In genomic region chr3:79385434-79386029, GRCm38 (mm10) we compare ENCODE assay signal across 37 mouse cellular contexts. TPM values are rescaled to one million over a fixed set of nuclear protein-coding genes. Genes with fewer than 3 reads are reported as not detected.
DNase-seq lines count a peak whose midpoint lies in the region; ATAC-seq and TF ChIP-seq lines count a peak whose summit lies in the region.
"Had no signal": no experiment of that assay in that cellular context is flagged by ENCODE, and none has a peak within 500 bp of the region (broad histone marks: within the 10 kb centered on the region; RNA-seq: fewer than 3 reads in every experiment).

No protein-coding gene starts in this region.

- H3K4me2 ChIP-seq in forebrain, embryonic 14.5 days (ENCODE audit: low read length), result no peak overlapping the region
- no peak overlapping the region for H3K4me2 ChIP-seq in forebrain, postnatal 0 days (ENCODE audit: low read depth)
- H3K4me2 ChIP-seq in midbrain, postnatal 0 days (ENCODE audit: low read depth, low read length, poor library complexity, severe bottlenecking), result no peak overlapping the region
- no peak overlapping the region for H3K4me2 ChIP-seq in liver, embryonic 11.5 days
- H3K4me2 ChIP-seq: heart, embryonic 11.5 days; hindbrain, embryonic 15.5 days; intestine, embryonic 15.5 days; limb, embryonic 12.5 days; lung, embryonic 15.5 days; midbrain, embryonic 11.5 days; neural tube, embryonic 13.5 days had no signal

- ATAC-seq in forebrain, embryonic 14.5 days, result peak; percentile 58; the same call in 1 of the 2 replicates
- ATAC-seq in forebrain, postnatal 0 days, result no peak
- no peak for ATAC-seq in midbrain, postnatal 0 days (ENCODE audit: low FRiP score)
- ATAC-seq in liver, embryonic 11.5 days (replicated peaks; ENCODE audit: low FRiP score), result no peak
- ATAC-seq: CD4-positive, CD25-positive, alpha-beta regulatory T cell, adult 4 months; intestine, embryonic 15.5 days; midbrain, embryonic 16.5 days had no signal

- H3K27me3 ChIP-seq in forebrain, embryonic 14.5 days (replicated peaks; ENCODE audit: control insufficient read depth, insufficient read depth, low read length), result no peaks in the 10 kb centered on the region
- no peaks in the 10 kb centered on the region for H3K27me3 ChIP-seq in forebrain, postnatal 0 days (ENCODE audit: insufficient read depth, low read length)
- H3K27me3 ChIP-seq in midbrain, postnatal 0 days (ENCODE audit: insufficient read depth, low read length), result no peaks in the 10 kb centered on the region
- H3K27me3 ChIP-seq in midbrain, embryonic 10.5 days (ENCODE audit: low read depth, poor library complexity, severe bottlenecking), result no peaks in the 10 kb centered on the region
- H3K27me3 ChIP-seq in liver, embryonic 11.5 days (replicated peaks; ENCODE audit: control insufficient read depth, insufficient read depth, low read length), result no peaks in the 10 kb centered on the region
- H3K27me3 ChIP-seq: hindbrain, embryonic 15.5 days; intestine, embryonic 15.5 days; lung, embryonic 15.5 days; neural tube, embryonic 13.5 days had no signal

- 5% methylated on average over 8 of the region's 8 CpGs for WGBS in forebrain, embryonic 14.5 days
- 13% methylated on average over 8 of the region's 8 CpGs for WGBS in forebrain, postnatal 0 days
- 17% methylated on average over 8 of the region's 8 CpGs for WGBS in midbrain, postnatal 0 days
- 15% methylated on average over 8 of the region's 8 CpGs for WGBS in midbrain, embryonic 10.5 days
- WGBS in liver, embryonic 11.5 days, result 36% methylated on average over 8 of the region's 8 CpGs

- DNase-seq in forebrain, embryonic 14.5 days (ENCODE audit: low spot score), result peak; percentile 50
- no peak for DNase-seq in forebrain, postnatal 0 days
- DNase-seq in midbrain, postnatal 0 days (ENCODE audit: low spot score), result peak; percentile 29
- no peak for DNase-seq in midbrain, embryonic 10.5 days (ENCODE audit: low spot score)
- DNase-seq in brain, adult 2 months (ENCODE audit: low read depth, low spot score), result peak; percentile 7
- DNase-seq in liver, embryonic 11.5 days (ENCODE audit: low spot score), result no peak
- DNase-seq in kidney, adult 8-10 months, result no peak
- DNase-seq: adrenal gland, adult 8-10 months; cerebellum, adult 11 months; cerebellum, adult 9-11 months; gastrocnemius, postnatal 14 days; heart, adult 18-20 months; heart, postnatal 4 days; kidney, postnatal 14 days; layer of hippocampus, adult 9-11 months; thymus, postnatal 4 days had no signal

- H3K27ac ChIP-seq in forebrain, embryonic 14.5 days (ENCODE audit: low read depth, low read length), result no peak overlapping the region
- no peak overlapping the region for H3K27ac ChIP-seq in forebrain, postnatal 0 days (ENCODE audit: low read depth, low read length)
- no peak overlapping the region for H3K27ac ChIP-seq in midbrain, postnatal 0 days (ENCODE audit: low read depth, low read length)
- no peak overlapping the region for H3K27ac ChIP-seq in midbrain, embryonic 10.5 days (replicated peaks)
- H3K27ac ChIP-seq in liver, embryonic 11.5 days (ENCODE audit: low read depth, low read length), result no peak overlapping the region
- H3K27ac ChIP-seq: hindbrain, embryonic 15.5 days; intestine, embryonic 15.5 days; limb, embryonic 12.5 days; lung, embryonic 15.5 days; neural tube, embryonic 13.5 days had no signal

- H3K9me3 ChIP-seq in forebrain, embryonic 14.5 days (replicated peaks; ENCODE audit: control insufficient read depth, low read length), result no peaks in the 10 kb centered on the region
- no peaks in the 10 kb centered on the region for H3K9me3 ChIP-seq in forebrain, postnatal 0 days (ENCODE audit: low read length)
- H3K9me3 ChIP-seq in midbrain, postnatal 0 days (ENCODE audit: low read length), result no peaks in the 10 kb centered on the region
- no peaks in the 10 kb centered on the region for H3K9me3 ChIP-seq in midbrain, embryonic 10.5 days (replicated peaks)
- H3K9me3 ChIP-seq in liver, embryonic 11.5 days (ENCODE audit: control insufficient read depth, low read length), result no peaks in the 10 kb centered on the region
- H3K9me3 ChIP-seq: hindbrain, embryonic 15.5 days; intestine, embryonic 15.5 days; limb, embryonic 12.5 days; lung, embryonic 15.5 days; neural tube, embryonic 13.5 days had no signal

- TF ChIP-seq CTCF in forebrain, postnatal 0 days (IDR thresholded peaks at IDR 0.05; ENCODE audit: low read depth), result no peak
- TF ChIP-seq CTCF in midbrain, postnatal 0 days (IDR thresholded peaks at IDR 0.05), result no peak

- no peaks in the 10 kb centered on the region; the same call in 1 of the 2 replicates for H3K4me1 ChIP-seq in forebrain, embryonic 14.5 days (ENCODE audit: control insufficient read depth, insufficient read depth, low read length)
- no peaks in the 10 kb centered on the region; the same call in 1 of the 2 replicates for H3K4me1 ChIP-seq in forebrain, postnatal 0 days (ENCODE audit: insufficient read depth)
- no peaks in the 10 kb centered on the region for H3K4me1 ChIP-seq in midbrain, postnatal 0 days (ENCODE audit: insufficient read depth, low read length)
- no peaks in the 10 kb centered on the region for H3K4me1 ChIP-seq in midbrain, embryonic 10.5 days
- no peaks in the 10 kb centered on the region for H3K4me1 ChIP-seq in liver, embryonic 11.5 days (replicated peaks; ENCODE audit: control insufficient read depth, insufficient read depth, low read length)
- H3K4me1 ChIP-seq: hindbrain, embryonic 15.5 days; intestine, embryonic 15.5 days had no signal

- H3K4me3 ChIP-seq in forebrain, embryonic 14.5 days (ENCODE audit: low read depth, low read length), result no peak overlapping the region
- H3K4me3 ChIP-seq in forebrain, postnatal 0 days (ENCODE audit: low read depth, low read length), result no peak overlapping the region
- H3K4me3 ChIP-seq in midbrain, postnatal 0 days (ENCODE audit: low read depth, low read length), result no peak overlapping the region
- no peak overlapping the region for H3K4me3 ChIP-seq in midbrain, embryonic 10.5 days
- H3K4me3 ChIP-seq in liver, embryonic 11.5 days (ENCODE audit: low read depth, low read length), result no peak overlapping the region
- H3K4me3 ChIP-seq: erythroblast, embryonic 14.5 days; hindbrain, embryonic 15.5 days; intestine, embryonic 15.5 days; limb, embryonic 12.5 days; lung, embryonic 15.5 days; myocyte; neural tube, embryonic 13.5 days had no signal

- no peak overlapping the region for H3K9ac ChIP-seq in forebrain, embryonic 14.5 days (ENCODE audit: low read length)
- H3K9ac ChIP-seq in forebrain, postnatal 0 days, result no peak overlapping the region
- H3K9ac ChIP-seq in midbrain, postnatal 0 days (replicated peaks; ENCODE audit: low read length, poor library complexity, severe bottlenecking), result no peak overlapping the region
- H3K9ac ChIP-seq in liver, embryonic 11.5 days (ENCODE audit: low read depth, low read length), result no peak overlapping the region
- H3K9ac ChIP-seq: hindbrain, embryonic 15.5 days; intestine, embryonic 15.5 days; limb, embryonic 12.5 days; lung, embryonic 15.5 days; neural tube, embryonic 13.5 days had no signal

- no peaks in the 10 kb centered on the region for H3K36me3 ChIP-seq in forebrain, embryonic 14.5 days (ENCODE audit: control insufficient read depth, insufficient read depth, low read length)
- H3K36me3 ChIP-seq in forebrain, postnatal 0 days (ENCODE audit: insufficient read depth), result no peaks in the 10 kb centered on the region
- H3K36me3 ChIP-seq in midbrain, postnatal 0 days (ENCODE audit: insufficient read depth, low read length), result no peaks in the 10 kb centered on the region
- no peaks in the 10 kb centered on the region for H3K36me3 ChIP-seq in midbrain, embryonic 10.5 days
- no peaks in the 10 kb centered on the region for H3K36me3 ChIP-seq in liver, embryonic 11.5 days (ENCODE audit: control insufficient read depth, insufficient read depth, low read length)
- H3K36me3 ChIP-seq: hindbrain, embryonic 15.5 days; intestine, embryonic 15.5 days; limb, embryonic 12.5 days; lung, embryonic 15.5 days; neural tube, embryonic 13.5 days had no signal

RNA-seq across cellular contexts. Expression of gene Gm17359, which starts 49.1 kb away (rescaled TPM):
- 0.17 TPM in 1 of 2 replicates, not detected in the other for polyA plus RNA-seq in forebrain, embryonic 14.5 days (2014; fragmentation: Nextera tagmentation; extraction: Ambion mirVana)
- total RNA-seq in forebrain, postnatal 0 days (2014; rRNA removed), result not detected in 2 replicates
- not detected in 2 replicates for polyA plus RNA-seq in forebrain, postnatal 0 days (2015; fragmentation: Nextera tagmentation; extraction: Ambion mirVana)
- not detected in 2 replicates for total RNA-seq in midbrain, postnatal 0 days (2014; rRNA removed)
- polyA plus RNA-seq in midbrain, postnatal 0 days (2015; fragmentation: Nextera tagmentation; extraction: Ambion mirVana), result not detected in 2 replicates
- 0.14 TPM in 1 of 2 replicates, not detected in the other for polyA plus RNA-seq in midbrain, embryonic 10.5 days (2016; fragmentation: Nextera tagmentation; extraction: Ambion mirVana)
- polyA plus RNA-seq in liver, embryonic 11.5 days (2014; fragmentation: Nextera tagmentation; extraction: Ambion mirVana), result not detected in 2 replicates
- total RNA-seq: adrenal gland, adult 8-10 months; adrenal gland, postnatal 4 days; common myeloid progenitor, adult 5-6 weeks; gastrocnemius, postnatal 14 days; heart, adult 18-20 months; heart, postnatal 4 days; left cerebral cortex, postnatal 10 days; megakaryocyte progenitor cell, adult 5-6 weeks had no signal
- polyA plus RNA-seq: CD4-positive, CD25-positive, alpha-beta regulatory T cell, adult 4 months; embryonic facial prominence, embryonic 14.5 days; erythroblast, embryonic 14.5 days; heart, embryonic 11.5 days; heart, embryonic 16.5 days; hindbrain, embryonic 15.5 days; intestine, embryonic 15.5 days; kidney, embryonic 14.5 days; limb, embryonic 12.5 days; liver, embryonic 16.5 days; lung, embryonic 15.5 days; midbrain, embryonic 16.5 days; myocyte; neural tube, embryonic 13.5 days; stomach, embryonic 14.5 days; thymus, postnatal 0 days had no signal

Comparison
In these comparisons a context has a peak if more than half of its experiments do, and no peak if none do; other contexts are left out.
1. DNase-seq: peak in forebrain, embryonic 14.5 days (single experiment), midbrain, postnatal 0 days (single experiment) and brain, adult 2 months (single experiment); none in forebrain, postnatal 0 days (single experiment), midbrain, embryonic 10.5 days (single experiment), liver, embryonic 11.5 days (single experiment) and kidney, adult 8-10 months (0 of 2).